Mouse (Mus musculus): ENCODE measurements at regions not wholly inside any gene's neighbourhood (a gene's known extent, or its start where the extent isn't known, plus 50 kb on each side); places are given as distances from the start of the nearest gene placed in this dataset.

DNA sequence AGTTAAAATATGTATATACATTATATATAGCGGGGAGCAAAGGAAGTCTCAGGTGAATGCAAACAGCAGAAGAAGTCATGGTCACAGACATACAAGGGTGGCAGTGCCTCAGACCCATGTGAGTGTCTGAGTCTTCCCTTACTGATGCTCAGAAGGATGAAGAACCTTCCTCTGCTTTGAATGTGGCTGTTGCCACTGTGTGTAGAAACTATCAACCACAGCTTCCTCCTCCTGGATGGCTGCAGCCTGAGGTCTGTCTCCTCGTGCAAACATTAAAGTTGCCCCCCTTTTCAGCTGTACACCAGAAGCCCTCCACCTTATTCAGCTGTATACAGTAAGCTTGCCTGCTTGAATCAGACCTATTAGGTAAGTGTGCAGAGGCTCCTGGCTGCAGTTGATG, 79.4 kb upstream of the Tspan5 start:
- no peak for DNase-seq (ENCODE audit: low read depth, low spot score)

GRCm38 (mm10) chr3:138668394-138669092, 73.5 kb upstream of the Tspan5 start:
- no peak for DNase-seq (ENCODE audit: low read depth, low spot score)

- peak; percentile 18 for DNase-seq (ENCODE audit: low read depth, low spot score)
These were observed 66.1 kb upstream of the Tspan5 start for GRCm38 (mm10) chr3:138675881-138676280.

- no peak for DNase-seq (ENCODE audit: low read depth, low spot score)
These were observed 63.6 kb upstream of the Tspan5 start for GRCm38 (mm10) chr3:138678351-138678750.

DNA sequence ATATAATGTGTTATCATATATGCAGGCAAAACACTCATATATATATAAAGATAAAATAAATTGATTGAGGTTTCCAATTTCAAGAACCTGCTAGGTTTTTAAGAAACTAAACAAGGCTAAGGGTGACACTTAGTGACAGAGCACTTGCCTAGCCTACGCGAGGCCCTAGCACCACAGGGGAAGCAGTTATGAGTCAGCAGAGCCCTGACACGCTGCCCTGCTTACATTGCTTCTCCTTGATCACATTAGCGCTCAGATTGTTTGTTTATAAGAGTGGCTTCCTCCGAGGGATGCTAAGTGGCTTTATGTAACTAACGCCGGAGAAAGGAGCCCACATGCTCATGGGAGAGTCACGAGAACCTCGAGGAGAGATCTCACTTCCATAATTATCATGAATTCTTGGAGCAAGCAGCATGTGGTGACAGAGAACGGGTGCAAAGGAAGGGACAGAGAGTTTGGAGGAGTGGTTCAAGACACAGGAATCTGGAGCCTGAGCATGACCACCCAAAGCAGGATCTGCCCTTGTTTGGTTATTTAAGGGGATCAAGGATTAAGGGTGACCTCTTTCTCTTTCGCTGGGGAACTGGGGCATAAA, 55.3 kb upstream of the Tspan5 start:
- DNase-seq (ENCODE audit: low read depth, low spot score), result no peak

GRCm38 (mm10) chr3:138688606-138689005, 53.4 kb upstream of the Tspan5 start:
- DNase-seq (ENCODE audit: low read depth, low spot score), result no peak

Measured in WW6 (cell line).